20 mouse cellular contexts compared by ENCODE assay signal in genomic region chr4:100670553-100670952, GRCm38 (mm10).
"Had no signal": no experiment of that assay in that cellular context is flagged by ENCODE, and none has a peak within 500 bp of the region (broad histone marks: within the 10 kb centered on the region; RNA-seq: fewer than 3 reads in every experiment).

No protein-coding gene starts in this region.

- H3K9me3 ChIP-seq: kidney, embryonic 15.5 days; liver, embryonic 13.5 days; midbrain, embryonic 13.5 days; neural tube, embryonic 13.5 days had no signal

- DNase-seq: kidney, adult 8-10 months; kidney, postnatal 10 days; kidney, postnatal 36 days; layer of hippocampus, postnatal 36 days; liver, embryonic 13.5 days; lung, adult 2 months; lung, postnatal 14 days; lung, postnatal 4 days; right cerebral cortex, adult 18-20 months; right cerebral cortex, postnatal 14 days; right cerebral cortex, postnatal 4 days; thymus, adult 2 months; thymus, postnatal 25 days had no signal

- H3K4me2 ChIP-seq: kidney, embryonic 15.5 days; liver, embryonic 13.5 days; midbrain, embryonic 13.5 days; neural tube, embryonic 13.5 days had no signal

- ATAC-seq: midbrain, embryonic 13.5 days; midbrain, embryonic 16.5 days had no signal

- H3K36me3 ChIP-seq: kidney, embryonic 15.5 days; liver, embryonic 13.5 days; midbrain, embryonic 13.5 days; neural tube, embryonic 13.5 days had no signal

- H3K4me3 ChIP-seq: kidney, embryonic 15.5 days; left cerebral cortex, adult 2 months; liver, embryonic 13.5 days; midbrain, embryonic 13.5 days; myocyte; neural tube, embryonic 13.5 days had no signal

- H3K9ac ChIP-seq: kidney, embryonic 15.5 days; liver, embryonic 13.5 days; midbrain, embryonic 13.5 days; neural tube, embryonic 13.5 days had no signal

- H3K27me3 ChIP-seq: kidney, embryonic 15.5 days; liver, embryonic 13.5 days; midbrain, embryonic 13.5 days; neural tube, embryonic 13.5 days had no signal

- H3K27ac ChIP-seq: kidney, embryonic 15.5 days; left cerebral cortex, adult 2 months; liver, embryonic 13.5 days; midbrain, embryonic 13.5 days; neural tube, embryonic 13.5 days; stomach, postnatal 0 days had no signal

- H3K4me1 ChIP-seq: kidney, embryonic 15.5 days; liver, embryonic 13.5 days; midbrain, embryonic 13.5 days had no signal
